Mouse (Mus musculus): ENCODE data around the gene Card10. TPM values are rescaled to one million over a fixed set of nuclear protein-coding genes. Genes with fewer than 3 reads are reported as not detected.

Card10 gene
- polyA plus RNA-seq, 1 experiment = 20.8 TPM

GRCm38 (mm10) chr15:78770983-78771355, 31.9 kb downstream of the Card10 start:
- no peak for TF ChIP-seq CTCF (IDR thresholded peaks at IDR 0.05; ENCODE audit: control insufficient read depth, insufficient read depth, low read length)
- no peak for TF ChIP-seq POLR2A (IDR thresholded peaks at IDR 0.05; ENCODE audit: borderline replicate concordance, control insufficient read depth, low read depth, low read length)
- Histone ChIP-seq H3K4me3 (replicated peaks; ENCODE audit: control insufficient read depth, low read depth, low read length) (no peak overlapping the region), H3K27ac (ENCODE audit: control insufficient read depth, insufficient read depth, low read depth, low read length, poor library complexity) (no peak overlapping the region), H3K4me1 (ENCODE audit: control insufficient read depth, insufficient read depth, low read length) (peaks cover 3% of the 10 kb centered on the region; the same call in 1 of the 2 replicates)
- 21% methylated on average over 5 of the region's 5 CpGs for WGBS

- no peak overlapping the region for H3K27ac ChIP-seq (ENCODE audit: control insufficient read depth, insufficient read depth, low read depth, low read length, poor library complexity)
- WGBS = 42% methylated on average over 9 of the region's 9 CpGs
- no peak for TF ChIP-seq CTCF (IDR thresholded peaks at IDR 0.05; ENCODE audit: control insufficient read depth, insufficient read depth, low read length)
- TF ChIP-seq POLR2A (IDR thresholded peaks at IDR 0.05; ENCODE audit: borderline replicate concordance, control insufficient read depth, low read depth, low read length) = no peak
- H3K4me1 ChIP-seq (ENCODE audit: control insufficient read depth, insufficient read depth, low read length) = peaks cover 3% of the 10 kb centered on the region; the same call in 1 of the 2 replicates
- H3K4me3 ChIP-seq (replicated peaks; ENCODE audit: control insufficient read depth, low read depth, low read length) = no peak overlapping the region
These were observed 32.4 kb downstream of the Card10 start for GRCm38 (mm10) chr15:78770234-78770982.

GRCm38 (mm10) chr15:78769064-78769463, 33.8 kb downstream of the Card10 start:
- Histone ChIP-seq H3K4me3 (replicated peaks; ENCODE audit: control insufficient read depth, low read depth, low read length) (no peak overlapping the region), H3K27ac (ENCODE audit: control insufficient read depth, insufficient read depth, low read depth, low read length, poor library complexity) (no peak overlapping the region), H3K4me1 (ENCODE audit: control insufficient read depth, insufficient read depth, low read length) (peaks cover 3% of the 10 kb centered on the region; the same call in 1 of the 2 replicates)
- no peak for TF ChIP-seq CTCF (IDR thresholded peaks at IDR 0.05; ENCODE audit: control insufficient read depth, insufficient read depth, low read length)
- no peak for TF ChIP-seq POLR2A (IDR thresholded peaks at IDR 0.05; ENCODE audit: borderline replicate concordance, control insufficient read depth, low read depth, low read length)
- WGBS = 88% methylated on average over 4 of the region's 4 CpGs

- no peak overlapping the region for H3K4me3 ChIP-seq (replicated peaks; ENCODE audit: control insufficient read depth, low read depth, low read length)
- TF ChIP-seq POLR2A (IDR thresholded peaks at IDR 0.05; ENCODE audit: borderline replicate concordance, control insufficient read depth, low read depth, low read length) (no peak), CTCF (IDR thresholded peaks at IDR 0.05; ENCODE audit: control insufficient read depth, insufficient read depth, low read length) (no peak)
- H3K4me1 ChIP-seq (ENCODE audit: control insufficient read depth, insufficient read depth, low read length) = no peaks in the 10 kb centered on the region
- WGBS = 80% methylated on average over 5 of the region's 5 CpGs
- no peak overlapping the region for H3K27ac ChIP-seq (ENCODE audit: control insufficient read depth, insufficient read depth, low read depth, low read length, poor library complexity)
These were observed 39.1 kb downstream of the Card10 start for GRCm38 (mm10) chr15:78763704-78764103.

- 76% methylated on average over 9 of the region's 10 CpGs for WGBS
- TF ChIP-seq CTCF (IDR thresholded peaks at IDR 0.05; ENCODE audit: control insufficient read depth, insufficient read depth, low read length) = no peak
- no peak for TF ChIP-seq POLR2A (IDR thresholded peaks at IDR 0.05; ENCODE audit: borderline replicate concordance, control insufficient read depth, low read depth, low read length)
- Histone ChIP-seq H3K4me1 (ENCODE audit: control insufficient read depth, insufficient read depth, low read length) (no peaks in the 10 kb centered on the region), H3K27ac (ENCODE audit: control insufficient read depth, insufficient read depth, low read depth, low read length, poor library complexity) (no peak overlapping the region), H3K4me3 (replicated peaks; ENCODE audit: control insufficient read depth, low read depth, low read length) (no peak overlapping the region)
These were observed 39.6 kb downstream of the Card10 start for GRCm38 (mm10) chr15:78763210-78763609.

GRCm38 (mm10) chr15:78761112-78761511, 41.7 kb downstream of the Card10 start:
- H3K4me1 ChIP-seq (ENCODE audit: control insufficient read depth, insufficient read depth, low read length) = no peaks in the 10 kb centered on the region
- H3K4me3 ChIP-seq (replicated peaks; ENCODE audit: control insufficient read depth, low read depth, low read length) = no peak overlapping the region
- WGBS = 83% methylated on average over 13 of the region's 13 CpGs
- TF ChIP-seq CTCF (IDR thresholded peaks at IDR 0.05; ENCODE audit: control insufficient read depth, insufficient read depth, low read length) = no peak
- no peak for TF ChIP-seq POLR2A (IDR thresholded peaks at IDR 0.05; ENCODE audit: borderline replicate concordance, control insufficient read depth, low read depth, low read length)
- H3K27ac ChIP-seq (ENCODE audit: control insufficient read depth, insufficient read depth, low read depth, low read length, poor library complexity) = no peak overlapping the region

- 93% methylated on average over 6 of the region's 6 CpGs for WGBS
- H3K27ac ChIP-seq (ENCODE audit: control insufficient read depth, insufficient read depth, low read depth, low read length, poor library complexity) = no peak overlapping the region
- no peak for TF ChIP-seq CTCF (IDR thresholded peaks at IDR 0.05; ENCODE audit: control insufficient read depth, insufficient read depth, low read length)
- no peak for TF ChIP-seq POLR2A (IDR thresholded peaks at IDR 0.05; ENCODE audit: borderline replicate concordance, control insufficient read depth, low read depth, low read length)
- no peak overlapping the region for H3K4me3 ChIP-seq (replicated peaks; ENCODE audit: control insufficient read depth, low read depth, low read length)
- H3K4me1 ChIP-seq (ENCODE audit: control insufficient read depth, insufficient read depth, low read length) = peaks cover 2% of the 10 kb centered on the region
These were observed 44.7 kb downstream of the Card10 start for GRCm38 (mm10) chr15:78758132-78758531.

GRCm38 (mm10) chr15:78755966-78756725, 46.7 kb downstream of the Card10 start:
- WGBS = 86% methylated on average over 12 of the region's 12 CpGs
- Histone ChIP-seq H3K4me3 (replicated peaks; ENCODE audit: control insufficient read depth, low read depth, low read length) (no peak overlapping the region), H3K4me1 (ENCODE audit: control insufficient read depth, insufficient read depth, low read length) (peaks cover 2% of the 10 kb centered on the region), H3K27ac (ENCODE audit: control insufficient read depth, insufficient read depth, low read depth, low read length, poor library complexity) (no peak overlapping the region)
- TF ChIP-seq CTCF (IDR thresholded peaks at IDR 0.05; ENCODE audit: control insufficient read depth, insufficient read depth, low read length) = no peak
- no peak for TF ChIP-seq POLR2A (IDR thresholded peaks at IDR 0.05; ENCODE audit: borderline replicate concordance, control insufficient read depth, low read depth, low read length)

All from bone marrow, adult 2 months (tissue).